Mouse (Mus musculus) midbrain, embryonic 15.5 days (tissue): ENCODE data around the gene Pcdh19. TPM values are rescaled to one million over a fixed set of nuclear protein-coding genes. Genes with fewer than 3 reads are reported as not detected.

Experiments
- ATAC-seq: fragments of 200-750 bp; cut with Nextera tagmentation; replicated peaks from 2 replicates; pipeline ENCODE4 v1.8.0; 2017; ENCODE audit warnings: moderate TSS enrichment
- H3K27ac ChIP-seq: fragments of 300-500 bp; sonication (generic); 2 replicates; pipeline ENCODE4 v1.5.1; 2015; ENCODE audit warnings: mild to moderate bottlenecking, inconsistent platforms
- H3K27me3 ChIP-seq: fragments of 300-500 bp; sonication (generic); replicated peaks from 2 replicates; pipeline ENCODE4 v1.6.1; 2015; ENCODE audit warnings: inconsistent platforms
- H3K36me3 ChIP-seq: fragments of 300-500 bp; sonication (generic); replicated peaks from 2 replicates; pipeline ENCODE4 v1.6.1; 2015; ENCODE audit warnings: inconsistent platforms
- H3K4me1 ChIP-seq: fragments of 300-500 bp; sonication (generic); 2 replicates; pipeline ENCODE4 v1.6.1; 2015; ENCODE audit warnings: inconsistent platforms
- H3K4me2 ChIP-seq: fragments of 300-500 bp; sonication (generic); 2 replicates; pipeline ENCODE4 v1.6.1; 2015; ENCODE audit warnings: inconsistent platforms, mild to moderate bottlenecking, moderate library complexity
- H3K4me3 ChIP-seq: fragments of 300-500 bp; sonication (generic); 2 replicates; pipeline ENCODE4 v1.5.1; 2015; ENCODE audit warnings: mild to moderate bottlenecking, inconsistent platforms
- H3K9ac ChIP-seq: fragments of 300-500 bp; sonication (generic); 2 replicates; pipeline ENCODE4 v1.6.1; 2015; ENCODE audit warnings: mild to moderate bottlenecking, inconsistent platforms
- H3K9me3 ChIP-seq: fragments of 300-500 bp; sonication (generic); 2 replicates; pipeline ENCODE4 v1.6.1; 2016; ENCODE audit warnings: inconsistent platforms
- WGBS: fragments of 180-500 bp; shearing (Covaris S2); methylation state at CpG from one replicate; pipeline ENCODE4 v1.1.7; 2015; ENCODE audit warnings: mixed read lengths; 5-methylcytosine and 5-hydroxymethylcytosine counted together
- polyA plus RNA-seq: library from polyadenylated mRNA; unstranded; fragments of >200 nt; fragmentation: Nextera tagmentation; extraction: Ambion mirVana; gene quantifications from 2 replicates; pipeline ENCODE4 v1.2.1, GENCODE M21; 2015

Pcdh19 gene
- polyA plus RNA-seq, 1 experiment from 2014 or later: 25.1 TPM

GRCm38 (mm10) chrX:133689576-133690250 lies 926 bp upstream of the Pcdh19 start:
- ATAC-seq: no peak

GRCm38 (mm10) chrX:133688156-133688555 lies 631 bp downstream of the Pcdh19 start:
- H3K4me3 ChIP-seq: peak overlapping the region; percentile 65
- H3K4me2 ChIP-seq: peak overlapping the region; percentile 71
- H3K9me3 ChIP-seq: no peaks in the 10 kb centered on the region
- peak overlapping the region; percentile 60 for H3K9ac ChIP-seq
- H3K27ac ChIP-seq: peak overlapping the region; percentile 81
- 15% methylated on average over 31 of the region's 31 CpGs for WGBS
- no peaks in the 10 kb centered on the region for H3K27me3 ChIP-seq
- peak; percentile 6; the same call in 1 of the 2 replicates for ATAC-seq
- H3K36me3 ChIP-seq: no peaks in the 10 kb centered on the region
- no peaks in the 10 kb centered on the region for H3K4me1 ChIP-seq

More at GRCm38 (mm10) chrX:133689576-133690250, 926 bp upstream of the Pcdh19 start:
- no peaks in the 10 kb centered on the region for H3K4me1 ChIP-seq
- WGBS: 19% methylated on average over 35 of the region's 35 CpGs
- H3K9ac ChIP-seq: peak overlapping the region; percentile 54
- H3K27ac ChIP-seq: peak overlapping the region; percentile 80
- H3K4me2 ChIP-seq: peak overlapping the region; percentile 71
- no peaks in the 10 kb centered on the region for H3K27me3 ChIP-seq
- no peaks in the 10 kb centered on the region for H3K36me3 ChIP-seq
- no peaks in the 10 kb centered on the region for H3K9me3 ChIP-seq
- H3K4me3 ChIP-seq: peak overlapping the region; percentile 65

- H3K4me3 ChIP-seq: peak overlapping the region; percentile 65
- no peaks in the 10 kb centered on the region for H3K36me3 ChIP-seq
- 35% methylated on average over 29 of the region's 37 CpGs for WGBS
- no peaks in the 10 kb centered on the region for H3K4me1 ChIP-seq
- no peaks in the 10 kb centered on the region for H3K27me3 ChIP-seq
- H3K9ac ChIP-seq: peak overlapping the region; percentile 60
- H3K27ac ChIP-seq: peak overlapping the region; percentile 81
- 0 out of 2 replicates have a peak, but pooled peaks have one; percentile 18 for ATAC-seq
- peak overlapping the region; percentile 71 for H3K4me2 ChIP-seq
- H3K9me3 ChIP-seq: no peaks in the 10 kb centered on the region
Measured at GRCm38 (mm10) chrX:133687666-133688151, 1.1 kb downstream of the Pcdh19 start.

- H3K4me2 ChIP-seq: peak overlapping the region; percentile 71
- peak overlapping the region; percentile 60 for H3K9ac ChIP-seq
- no peaks in the 10 kb centered on the region for H3K9me3 ChIP-seq
- no peak for ATAC-seq
- no peaks in the 10 kb centered on the region for H3K27me3 ChIP-seq
- H3K4me3 ChIP-seq: peak overlapping the region; percentile 65
- H3K36me3 ChIP-seq: no peaks in the 10 kb centered on the region
- WGBS: 36% methylated on average over 55 of the region's 55 CpGs
- no peaks in the 10 kb centered on the region for H3K4me1 ChIP-seq
- H3K27ac ChIP-seq: peak overlapping the region; percentile 81
Measured at GRCm38 (mm10) chrX:133686533-133687311, 2.1 kb downstream of the Pcdh19 start.

GRCm38 (mm10) chrX:133685572-133685971 lies 3.2 kb downstream of the Pcdh19 start:
- Histone ChIP-seq H3K4me1 (no peaks in the 10 kb centered on the region), H3K4me2 (peak overlapping the region; percentile 71), H3K9ac (peak overlapping the region; percentile 60; the same call in 1 of the 2 replicates), H3K4me3 (peak overlapping the region; percentile 65), H3K9me3 (no peaks in the 10 kb centered on the region), H3K36me3 (no peaks in the 10 kb centered on the region), H3K27ac (no peak overlapping the region), H3K27me3 (no peaks in the 10 kb centered on the region)
- no peak for ATAC-seq
- 36% methylated on average over 12 of the region's 12 CpGs for WGBS

- Histone ChIP-seq H3K9me3 (no peaks in the 10 kb centered on the region), H3K4me3 (peak overlapping the region; percentile 65), H3K36me3 (no peaks in the 10 kb centered on the region), H3K9ac (no peak overlapping the region), H3K27me3 (no peaks in the 10 kb centered on the region), H3K4me1 (no peaks in the 10 kb centered on the region), H3K27ac (no peak overlapping the region), H3K4me2 (peak overlapping the region; percentile 71)
- 26% methylated on average over 3 of the region's 3 CpGs for WGBS
- no peak for ATAC-seq
Measured at GRCm38 (mm10) chrX:133683961-133684360, 4.8 kb downstream of the Pcdh19 start.

- H3K27ac ChIP-seq: no peak overlapping the region
- ATAC-seq: no peak
- H3K4me1 ChIP-seq: no peaks in the 10 kb centered on the region
- H3K36me3 ChIP-seq: no peaks in the 10 kb centered on the region
- H3K9ac ChIP-seq: no peak overlapping the region
- H3K9me3 ChIP-seq: no peaks in the 10 kb centered on the region
- no peak overlapping the region for H3K4me3 ChIP-seq
- H3K27me3 ChIP-seq: no peaks in the 10 kb centered on the region
- WGBS: 21% methylated on average over 2 of the region's 2 CpGs
- H3K4me2 ChIP-seq: no peak overlapping the region
Measured at GRCm38 (mm10) chrX:133675121-133675520, 13.7 kb downstream of the Pcdh19 start.

GRCm38 (mm10) chrX:133673796-133674195 lies 15.0 kb downstream of the Pcdh19 start:
- Histone ChIP-seq H3K36me3 (no peaks in the 10 kb centered on the region), H3K4me1 (no peaks in the 10 kb centered on the region), H3K27me3 (no peaks in the 10 kb centered on the region), H3K9me3 (no peaks in the 10 kb centered on the region), H3K27ac (no peak overlapping the region), H3K9ac (no peak overlapping the region), H3K4me3 (no peak overlapping the region), H3K4me2 (no peak overlapping the region)
- WGBS: 33% methylated on average over 3 of the region's 3 CpGs
- ATAC-seq: no peak

GRCm38 (mm10) chrX:133660111-133660510 lies 28.7 kb downstream of the Pcdh19 start:
- no peak overlapping the region for H3K9ac ChIP-seq
- H3K4me3 ChIP-seq: no peak overlapping the region
- H3K27me3 ChIP-seq: no peaks in the 10 kb centered on the region
- no peak overlapping the region for H3K4me2 ChIP-seq
- ATAC-seq: no peak
- H3K4me1 ChIP-seq: peaks cover 7% of the 10 kb centered on the region; the same call in 1 of the 2 replicates
- H3K27ac ChIP-seq: no peak overlapping the region
- H3K36me3 ChIP-seq: no peaks in the 10 kb centered on the region
- 62% methylated on average over 5 of the region's 5 CpGs for WGBS
- no peaks in the 10 kb centered on the region for H3K9me3 ChIP-seq

GRCm38 (mm10) chrX:133657308-133658302 lies 31.2 kb downstream of the Pcdh19 start:
- 29% methylated on average over 9 of the region's 9 CpGs for WGBS
- no peaks in the 10 kb centered on the region for H3K9me3 ChIP-seq
- no peaks in the 10 kb centered on the region for H3K27me3 ChIP-seq
- H3K4me2 ChIP-seq: peak overlapping the region; percentile 34
- no peaks in the 10 kb centered on the region for H3K36me3 ChIP-seq
- peaks cover 7% of the 10 kb centered on the region; the same call in 1 of the 2 replicates for H3K4me1 ChIP-seq
- H3K4me3 ChIP-seq: 0 out of 2 replicates have a peak overlapping the region, but pooled peaks have one; percentile 9
- no peak overlapping the region for H3K9ac ChIP-seq
- ATAC-seq: peak; percentile 70
- no peak overlapping the region for H3K27ac ChIP-seq

GRCm38 (mm10) chrX:133655876-133656538 lies 32.8 kb downstream of the Pcdh19 start:
- Histone ChIP-seq H3K4me2 (no peak overlapping the region), H3K9ac (no peak overlapping the region), H3K4me3 (no peak overlapping the region), H3K27ac (no peak overlapping the region), H3K27me3 (no peaks in the 10 kb centered on the region), H3K9me3 (no peaks in the 10 kb centered on the region), H3K36me3 (no peaks in the 10 kb centered on the region), H3K4me1 (peaks cover 7% of the 10 kb centered on the region; the same call in 1 of the 2 replicates)
- WGBS: 56% methylated on average over 11 of the region's 11 CpGs
- ATAC-seq: no peak; the same call in 1 of the 2 replicates
